Mouse (Mus musculus): ENCODE data around the gene 9930021J03Rik.

DNA sequence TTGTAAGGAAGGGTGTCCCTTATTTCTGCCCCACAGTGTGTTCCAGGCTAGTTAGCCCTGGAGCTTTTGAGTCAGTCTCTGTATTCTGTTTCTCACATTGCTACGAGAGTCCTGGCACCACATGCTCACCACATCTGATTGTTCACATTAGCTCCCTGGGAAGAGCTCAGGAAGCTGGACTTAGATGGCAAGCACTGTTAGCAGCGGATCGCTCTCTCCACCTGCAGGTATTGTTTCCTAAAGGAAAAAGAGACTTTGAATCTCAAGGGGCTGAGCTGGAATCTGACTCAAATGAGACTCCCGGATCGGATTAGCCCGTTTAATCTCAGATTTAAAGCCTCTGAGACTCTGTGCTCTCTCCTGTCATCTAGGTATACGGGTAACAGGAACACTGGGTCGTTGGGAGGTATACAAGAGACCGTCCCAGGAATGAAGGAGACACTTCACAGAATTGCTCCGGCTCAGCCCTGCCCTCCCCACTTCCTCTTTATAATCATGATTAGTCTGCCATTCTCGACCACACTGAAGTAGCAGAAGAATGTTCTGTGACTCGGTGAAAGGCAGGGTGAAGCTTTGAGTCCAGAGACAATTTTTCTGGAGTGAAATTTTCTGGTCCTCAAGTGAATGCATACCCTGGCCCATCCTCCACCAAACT is 45.4 kb upstream of the 9930021J03Rik start:
- TF ChIP-seq POLR2A (IDR thresholded peaks at IDR 0.05; ENCODE audit: insufficient read depth, low read depth, low read length), result no peak
- TF ChIP-seq CTCF (IDR thresholded peaks at IDR 0.05; ENCODE audit: insufficient read depth, low read depth, low read length), result no peak

All from olfactory bulb, adult 2 months (tissue).